Comparison of ENCODE assay signal across 14 mouse cellular contexts in genomic region chr16:19981006-19981405, GRCm38 (mm10). TPM values are rescaled to one million over a fixed set of nuclear protein-coding genes. Genes with fewer than 3 reads are reported as not detected.
DNase-seq lines count a peak whose midpoint lies in the region; ATAC-seq lines count a peak whose summit lies in the region.
"Had no signal": no experiment of that assay in that cellular context is flagged by ENCODE, and none has a peak within 500 bp of the region (broad histone marks: within the 10 kb centered on the region; RNA-seq: fewer than 3 reads in every experiment).

No protein-coding gene starts in this region.

- H3K4me1 ChIP-seq in embryonic facial prominence, embryonic 14.5 days (ENCODE audit: control insufficient read depth, insufficient read depth, low read length): no peaks in the 10 kb centered on the region
- no peaks in the 10 kb centered on the region for H3K4me1 ChIP-seq in embryonic facial prominence, embryonic 10.5 days
- H3K4me1 ChIP-seq in kidney, embryonic 16.5 days (ENCODE audit: insufficient read depth, low read length): 0 out of 2 replicates have a peak, but pooled peaks cover 9% of the 10 kb centered on the region
- peaks cover 29% of the 10 kb centered on the region; the same call in 1 of the 2 replicates for H3K4me1 ChIP-seq in liver, embryonic 12.5 days
- H3K4me1 ChIP-seq: embryonic facial prominence, embryonic 12.5 days; forebrain, embryonic 15.5 days; midbrain, embryonic 13.5 days had no signal

- H3K4me2 ChIP-seq in embryonic facial prominence, embryonic 14.5 days (ENCODE audit: low read depth, low read length): peak overlapping the region; percentile 18; the same call in 1 of the 2 replicates
- H3K4me2 ChIP-seq in kidney, embryonic 16.5 days (replicated peaks; ENCODE audit: low read depth, low read length): peak overlapping the region; percentile 37
- H3K4me2 ChIP-seq in liver, embryonic 12.5 days: peak overlapping the region; percentile 40
- H3K4me2 ChIP-seq: embryonic facial prominence, embryonic 12.5 days; forebrain, embryonic 15.5 days; midbrain, embryonic 13.5 days had no signal

- no peak for DNase-seq in embryonic facial prominence, embryonic 14.5 days (ENCODE audit: low spot score)
- DNase-seq in embryonic facial prominence, embryonic 10.5 days (ENCODE audit: low spot score): no peak
- no peak for DNase-seq in kidney, adult 11 months
- DNase-seq in 416B (ENCODE audit: low read depth): peak; percentile 63
- DNase-seq in frontal cortex, adult 2 months (ENCODE audit: extremely low spot score in 1 of 2, low spot score in 1 of 2): no peak
- DNase-seq in adrenal gland, postnatal 36 days: no peak
- DNase-seq: cerebellum, adult 9-10 months; gastrocnemius, postnatal 36 days; kidney, adult 9 months had no signal

- H3K27me3 ChIP-seq in embryonic facial prominence, embryonic 14.5 days (replicated peaks; ENCODE audit: control insufficient read depth, insufficient read depth, low read length): no peaks in the 10 kb centered on the region
- no peaks in the 10 kb centered on the region for H3K27me3 ChIP-seq in embryonic facial prominence, embryonic 10.5 days (replicated peaks; ENCODE audit: low read depth, poor library complexity, severe bottlenecking)
- no peaks in the 10 kb centered on the region for H3K27me3 ChIP-seq in kidney, embryonic 16.5 days (ENCODE audit: insufficient read depth, low read length)
- no peaks in the 10 kb centered on the region for H3K27me3 ChIP-seq in liver, embryonic 12.5 days (replicated peaks)
- H3K27me3 ChIP-seq: embryonic facial prominence, embryonic 12.5 days; forebrain, embryonic 15.5 days; midbrain, embryonic 13.5 days had no signal

- H3K27ac ChIP-seq in embryonic facial prominence, embryonic 14.5 days (replicated peaks; ENCODE audit: low read depth, low read length): no peak overlapping the region
- H3K27ac ChIP-seq in embryonic facial prominence, embryonic 10.5 days (replicated peaks): no peak overlapping the region
- no peak overlapping the region for H3K27ac ChIP-seq in kidney, embryonic 16.5 days (ENCODE audit: low read length)
- H3K27ac ChIP-seq in liver, embryonic 12.5 days: no peak overlapping the region
- H3K27ac ChIP-seq: embryonic facial prominence, embryonic 12.5 days; forebrain, embryonic 15.5 days; midbrain, embryonic 13.5 days had no signal

- no peak for ATAC-seq in embryonic facial prominence, embryonic 14.5 days (ENCODE audit: low read depth)
- ATAC-seq in kidney, embryonic 16.5 days (ENCODE audit: low FRiP score, low TSS enrichment): no peak
- no peak for ATAC-seq in liver, embryonic 12.5 days
- ATAC-seq: forebrain, embryonic 15.5 days; midbrain, embryonic 13.5 days had no signal

- H3K9ac ChIP-seq in embryonic facial prominence, embryonic 14.5 days (ENCODE audit: low read depth, low read length): no peak overlapping the region
- H3K9ac ChIP-seq in kidney, embryonic 16.5 days (replicated peaks; ENCODE audit: low read length): no peak overlapping the region
- H3K9ac ChIP-seq in liver, embryonic 12.5 days: no peak overlapping the region
- H3K9ac ChIP-seq: embryonic facial prominence, embryonic 12.5 days; forebrain, embryonic 15.5 days; midbrain, embryonic 13.5 days had no signal

- H3K36me3 ChIP-seq in embryonic facial prominence, embryonic 14.5 days (ENCODE audit: control insufficient read depth, insufficient read depth, low read length): no peaks in the 10 kb centered on the region
- no peaks in the 10 kb centered on the region for H3K36me3 ChIP-seq in embryonic facial prominence, embryonic 10.5 days (replicated peaks)
- no peaks in the 10 kb centered on the region for H3K36me3 ChIP-seq in kidney, embryonic 16.5 days (ENCODE audit: insufficient read depth, low read length)
- no peaks in the 10 kb centered on the region for H3K36me3 ChIP-seq in liver, embryonic 12.5 days
- H3K36me3 ChIP-seq: embryonic facial prominence, embryonic 12.5 days; forebrain, embryonic 15.5 days; midbrain, embryonic 13.5 days had no signal

- no peak overlapping the region for H3K4me3 ChIP-seq in embryonic facial prominence, embryonic 14.5 days (ENCODE audit: low read depth, low read length)
- H3K4me3 ChIP-seq in embryonic facial prominence, embryonic 10.5 days: no peak overlapping the region
- H3K4me3 ChIP-seq in kidney, embryonic 16.5 days (ENCODE audit: low read length): peak overlapping the region; percentile 24
- H3K4me3 ChIP-seq in liver, embryonic 12.5 days: peak overlapping the region; percentile 16; the same call in 1 of the 2 replicates
- H3K4me3 ChIP-seq: embryonic facial prominence, embryonic 12.5 days; forebrain, embryonic 15.5 days; midbrain, embryonic 13.5 days had no signal

- H3K9me3 ChIP-seq in embryonic facial prominence, embryonic 14.5 days (ENCODE audit: control insufficient read depth, low read length): no peaks in the 10 kb centered on the region
- H3K9me3 ChIP-seq in embryonic facial prominence, embryonic 10.5 days: no peaks in the 10 kb centered on the region
- H3K9me3 ChIP-seq in kidney, embryonic 16.5 days (ENCODE audit: low read length): no peaks in the 10 kb centered on the region
- no peaks in the 10 kb centered on the region for H3K9me3 ChIP-seq in liver, embryonic 12.5 days (replicated peaks)
- H3K9me3 ChIP-seq: embryonic facial prominence, embryonic 12.5 days; forebrain, embryonic 15.5 days; midbrain, embryonic 13.5 days had no signal

- 90% methylated on average over 3 of the region's 3 CpGs for WGBS in embryonic facial prominence, embryonic 14.5 days
- 92% methylated on average over 3 of the region's 3 CpGs for WGBS in embryonic facial prominence, embryonic 10.5 days
- 82% methylated on average over 3 of the region's 3 CpGs for WGBS in kidney, embryonic 16.5 days
- WGBS in liver, embryonic 12.5 days (ENCODE audit: insufficient replicate concordance): 38% methylated on average over 3 of the region's 3 CpGs

RNA-seq across cellular contexts. Expression of gene Klhl6, which starts 1.8 kb away (rescaled TPM):
- polyA plus RNA-seq in embryonic facial prominence, embryonic 14.5 days (2014; fragmentation: Nextera tagmentation; extraction: Ambion mirVana): 7.4 and 9.3 TPM in 2 replicates
- polyA plus RNA-seq in embryonic facial prominence, embryonic 10.5 days (2016; fragmentation: Nextera tagmentation; extraction: Ambion mirVana): 8.7 and 9.7 TPM in 2 replicates
- 18.0 and 20.7 TPM in 2 replicates for polyA plus RNA-seq in kidney, embryonic 16.5 days (2015; fragmentation: Nextera tagmentation; extraction: Ambion mirVana)
- polyA plus RNA-seq in liver, embryonic 12.5 days (2016; fragmentation: Nextera tagmentation; extraction: Ambion mirVana): 17.4 and 18.0 TPM in 2 replicates
- 2.0 and 3.6 TPM in 2 replicates for polyA plus RNA-seq in frontal cortex, adult 2 months (2012; rRNA removed)
- 1 to 10 TPM; 5.2 to 7.5 TPM for total RNA-seq in adrenal gland, postnatal 36 days (2021)

Comparison
In these comparisons a context has a peak if more than half of its experiments do, and no peak if none do; other contexts are left out.
1. H3K4me3 ChIP-seq: peak in kidney, embryonic 16.5 days (single experiment) and liver, embryonic 12.5 days (single experiment); none in embryonic facial prominence, embryonic 14.5 days (single experiment) and embryonic facial prominence, embryonic 10.5 days (single experiment).
2. Peak in every context shown above with its lines, with median percentiles within 50 percentile points of each other: H3K4me2 ChIP-seq.